Mouse (Mus musculus) liver, embryonic 14.5 days (tissue): ENCODE data around the gene Ankrd42.

ENCODE experiments used
- CTCF ChIP-seq: IDR thresholded peaks from 2 replicates; pipeline ENCODE4 v1.5.1; 2016; ENCODE audit warnings: antibody characterized with exemption, low read depth, control low read depth
- EP300 ChIP-seq: IDR thresholded peaks from 2 replicates; pipeline ENCODE4 v1.6.1; 2016; ENCODE audit warnings: antibody characterized with exemption, low read depth

GRCm38 (mm10) chr7:92590842-92591241 lies 46.1 kb downstream of the Ankrd42 start:
- TF ChIP-seq CTCF, result no peak
- TF ChIP-seq EP300, result no peak
